Mouse (Mus musculus) hindbrain, embryonic 14.5 days (tissue): ENCODE results near the gene Ferd3l. TPM values are rescaled to one million over a fixed set of nuclear protein-coding genes. Genes with fewer than 3 reads are reported as not detected.

Experiments used
- ATAC-seq: fragments of 200-750 bp; cut with Nextera tagmentation; 2 replicates; pipeline ENCODE4 v1.8.0; 2017; ENCODE audit warnings: moderate number of reproducible peaks, mild to moderate bottlenecking, moderate TSS enrichment, moderate library complexity; ENCODE audit not compliant: low FRiP score
- DNase-seq: peaks from one replicate; pipeline ENCODE4 v3.0.0-alpha.2; 2015; ENCODE audit warnings: low spot score
- H3K27ac ChIP-seq: fragments of 300-500 bp; sonication (generic); 2 replicates; pipeline ENCODE4 v1.5.1; 2014; ENCODE audit warnings: mild to moderate bottlenecking, moderate library complexity
- H3K27me3 ChIP-seq: fragments of 300-500 bp; sonication (generic); 2 replicates; pipeline ENCODE4 v1.6.1; 2014; ENCODE audit warnings: mild to moderate bottlenecking, low read length, mixed read lengths; ENCODE audit not compliant: control insufficient read depth, insufficient read depth
- H3K36me3 ChIP-seq: fragments of 300-500 bp; sonication (generic); replicated peaks from 2 replicates; pipeline ENCODE4 v1.6.1; 2014; ENCODE audit not compliant: control insufficient read depth, insufficient read depth
- H3K4me1 ChIP-seq: fragments of 300-500 bp; sonication (generic); replicated peaks from 2 replicates; pipeline ENCODE4 v1.6.1; 2014; ENCODE audit warnings: antibody characterized with exemption, low read length, mixed read lengths; ENCODE audit not compliant: control insufficient read depth, insufficient read depth
- H3K4me2 ChIP-seq: fragments of 300-500 bp; sonication (generic); replicated peaks from 2 replicates; pipeline ENCODE4 v1.6.1; 2014; ENCODE audit warnings: mild to moderate bottlenecking, moderate library complexity
- H3K4me3 ChIP-seq: fragments of 300-500 bp; sonication (generic); replicated peaks from 2 replicates; pipeline ENCODE4 v1.5.1; 2014; ENCODE audit warnings: mild to moderate bottlenecking, low read length
- H3K9ac ChIP-seq: fragments of 300-500 bp; sonication (generic); 2 replicates; pipeline ENCODE4 v1.6.1; 2014
- H3K9me3 ChIP-seq: fragments of 300-500 bp; sonication (generic); 2 replicates; pipeline ENCODE4 v1.6.1; 2016; ENCODE audit warnings: low read length; ENCODE audit not compliant: control insufficient read depth
- WGBS: fragments of 180-500 bp; shearing (Covaris S2); extraction: QIAGEN DNeasy Blood & Tissue Kit; methylation state at CpG from one replicate; pipeline ENCODE4 v1.1.7; 2014; 5-methylcytosine and 5-hydroxymethylcytosine counted together
- polyA plus RNA-seq: library from polyadenylated mRNA; unstranded; fragments of >200 nt; fragmentation: Nextera tagmentation; extraction: Ambion mirVana; gene quantifications from 2 replicates; pipeline ENCODE4 v1.2.1, GENCODE M21; 2014

The Ferd3l gene
- polyA plus RNA-seq, 1 experiment from 2014 or later = 0.68 TPM

DNA sequence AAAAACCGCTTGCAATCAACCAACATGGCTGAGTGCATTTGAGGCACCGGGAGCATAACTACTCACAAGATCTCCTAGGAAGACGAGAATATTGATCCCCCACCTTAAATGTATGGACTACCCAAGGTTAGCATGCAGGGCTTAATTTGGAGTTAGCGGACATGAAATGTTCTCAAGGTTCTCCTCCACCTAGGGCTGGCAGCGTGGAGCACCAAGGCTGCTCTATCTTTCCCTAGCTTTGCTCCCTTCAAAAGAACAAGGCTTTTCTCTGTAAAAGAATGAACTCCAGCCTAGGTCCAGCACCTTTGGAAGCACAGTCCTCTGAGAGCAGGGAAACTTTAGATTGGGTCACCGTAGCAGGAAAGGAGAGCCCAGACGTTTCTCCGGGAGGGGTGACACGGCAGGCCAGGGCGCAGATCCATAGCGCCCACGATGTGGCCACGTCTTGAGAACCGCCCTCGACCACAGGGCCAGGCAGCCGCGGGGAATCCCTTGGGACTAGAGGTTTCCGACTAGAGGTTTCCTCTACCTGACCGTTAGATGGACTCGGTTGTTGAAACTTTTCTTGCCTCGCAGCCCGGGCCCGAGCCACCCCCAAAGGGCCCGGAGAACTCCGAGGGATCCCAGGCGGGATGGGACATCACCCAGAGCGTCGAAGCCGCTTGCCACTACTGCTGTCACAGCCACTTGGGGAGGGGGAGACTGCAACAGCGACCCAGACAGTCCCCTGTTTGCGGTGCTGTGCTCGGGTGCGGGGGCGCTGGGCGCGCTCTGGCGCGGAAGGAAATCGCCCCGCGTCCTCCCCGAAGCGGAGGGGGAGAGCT is 28.6 kb downstream of the Ferd3l start:
- under 1% methylated on average over 42 of the region's 43 CpGs for WGBS

DNA sequence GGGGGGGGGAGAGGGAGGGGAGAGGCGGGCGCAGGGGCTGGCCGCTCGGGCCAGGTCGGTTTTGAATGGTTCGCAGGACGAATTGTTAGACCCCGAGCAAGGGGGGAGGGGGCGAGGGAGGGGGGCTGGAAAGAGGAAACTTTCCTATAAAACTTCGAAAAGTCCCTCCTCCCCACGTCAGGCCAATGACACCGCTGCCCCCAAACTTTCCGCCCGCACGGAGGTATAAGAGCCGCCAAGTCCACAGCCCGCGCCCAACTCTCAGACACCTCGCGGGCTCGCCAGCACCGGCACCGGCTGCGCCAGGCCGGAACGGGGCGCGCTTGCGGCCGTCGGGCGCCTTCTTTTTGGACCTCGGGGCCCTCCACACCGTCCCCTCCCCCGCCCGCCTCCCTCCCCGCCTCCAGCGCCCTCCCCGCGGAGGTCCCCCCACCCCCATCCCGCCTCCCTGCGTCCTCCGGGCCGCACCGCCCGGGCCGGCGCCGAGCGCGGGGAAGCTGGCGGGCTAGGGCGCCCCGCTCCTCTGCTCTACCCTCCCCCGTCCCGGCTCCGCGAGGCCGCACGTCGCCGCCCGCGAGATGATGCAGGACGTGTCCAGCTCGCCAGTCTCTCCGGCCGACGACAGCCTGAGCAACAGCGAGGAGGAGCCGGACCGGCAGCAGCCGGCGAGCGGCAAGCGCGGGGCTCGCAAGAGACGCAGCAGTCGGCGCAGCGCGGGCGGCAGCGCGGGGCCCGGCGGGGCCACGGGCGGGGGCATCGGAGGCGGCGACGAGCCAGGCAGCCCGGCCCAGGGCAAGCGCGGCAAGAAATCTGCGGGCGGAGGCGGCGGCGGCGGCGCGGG is 29.4 kb downstream of the Ferd3l start, which contains the start of gene Twist1:
Twist1 (plus strand) TSS at position 272 of the 841 bp plus-strand sequence.
- H3K4me1 ChIP-seq = peaks cover 7% of the 10 kb centered on the region; the same call in 1 of the 2 replicates
- no peak within 1 kb of the TSS; the same call in 1 of the 2 replicates for H3K27ac ChIP-seq
- no peaks in the 10 kb centered on the region for H3K36me3 ChIP-seq
- peak within 1 kb of the TSS; percentile 47 for H3K9ac ChIP-seq
- peaks cover 89% of the 10 kb centered on the region for H3K27me3 ChIP-seq
- WGBS = under 1% methylated on average over 75 of the region's 105 CpGs
- peak within 1 kb of the TSS; percentile 64 for H3K4me2 ChIP-seq
- H3K4me3 ChIP-seq = peak within 1 kb of the TSS; percentile 42
- H3K9me3 ChIP-seq = no peaks in the 10 kb centered on the region
- ATAC-seq = peak; percentile 71
- peak; percentile 31 for DNase-seq

More for the DNA sequence above, 28.6 kb downstream of the Ferd3l start:
- Histone ChIP-seq H3K9ac (no peak overlapping the region), H3K4me3 (peak overlapping the region; percentile 42), H3K36me3 (no peaks in the 10 kb centered on the region), H3K27ac (no peak overlapping the region), H3K27me3 (peaks cover 84% of the 10 kb centered on the region), H3K9me3 (no peaks in the 10 kb centered on the region), H3K4me2 (peak overlapping the region; percentile 64), H3K4me1 (peaks cover 7% of the 10 kb centered on the region; the same call in 1 of the 2 replicates)
- ATAC-seq (no peak), DNase-seq (peak; percentile 43)

DNA sequence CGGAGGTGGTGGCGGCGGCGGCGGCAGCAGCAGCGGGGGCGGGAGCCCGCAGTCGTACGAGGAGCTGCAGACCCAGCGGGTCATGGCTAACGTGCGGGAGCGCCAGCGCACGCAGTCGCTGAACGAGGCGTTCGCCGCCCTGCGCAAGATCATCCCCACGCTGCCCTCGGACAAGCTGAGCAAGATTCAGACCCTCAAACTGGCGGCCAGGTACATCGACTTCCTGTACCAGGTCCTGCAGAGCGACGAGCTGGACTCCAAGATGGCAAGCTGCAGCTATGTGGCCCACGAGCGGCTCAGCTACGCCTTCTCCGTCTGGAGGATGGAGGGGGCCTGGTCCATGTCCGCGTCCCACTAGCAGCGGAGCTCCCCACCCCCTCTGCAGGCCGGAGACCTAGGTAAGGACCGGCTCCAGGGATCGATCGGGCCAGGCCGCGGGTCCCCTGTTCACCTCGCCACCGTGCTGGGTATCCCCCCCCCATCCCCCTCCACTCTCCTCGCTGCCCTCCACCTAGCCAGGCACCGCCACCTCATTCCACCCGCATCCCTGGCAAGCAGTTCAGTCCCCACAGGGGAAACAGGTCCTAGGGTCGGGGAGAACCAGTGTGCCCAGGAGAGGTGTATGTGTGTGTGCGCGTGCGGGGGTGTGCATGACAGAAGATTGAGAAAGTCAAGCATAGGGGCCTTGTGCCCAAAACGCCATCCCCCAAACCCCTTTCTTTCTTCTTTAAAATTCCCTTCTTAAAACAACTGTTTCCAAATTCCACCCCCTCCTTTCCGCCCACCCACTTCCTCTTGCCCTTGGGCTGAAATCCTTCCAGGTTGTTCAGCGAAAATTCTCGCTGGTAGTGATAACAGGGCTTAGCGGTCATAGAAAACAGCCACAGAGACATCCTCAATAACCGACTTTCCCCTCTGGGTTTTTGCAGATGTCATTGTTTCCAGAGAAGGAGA is 30.3 kb downstream of the Ferd3l start:
- peak; percentile 43 for DNase-seq
- H3K9me3 ChIP-seq = no peaks in the 10 kb centered on the region

DNA sequence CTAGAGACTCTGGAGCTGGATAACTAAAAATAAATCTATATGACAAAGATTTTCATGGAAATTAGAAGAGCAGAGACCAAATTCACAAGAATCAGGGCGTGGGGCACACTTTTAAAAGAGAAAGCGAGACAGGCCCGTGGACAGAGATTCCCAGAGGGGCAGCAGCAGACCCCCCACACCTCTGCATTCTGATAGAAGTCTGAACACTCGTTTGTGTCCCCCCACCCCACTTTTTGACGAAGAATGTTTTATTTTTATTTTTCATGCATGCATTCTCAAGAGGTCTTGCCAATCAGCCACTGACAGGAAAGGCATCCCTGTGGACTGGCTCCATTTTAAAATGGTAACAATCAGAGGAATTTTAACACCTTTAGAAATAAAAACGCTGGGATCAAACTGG is 31.0 kb downstream of the Ferd3l start:
- no peaks in the 10 kb centered on the region for H3K9me3 ChIP-seq
- H3K27ac ChIP-seq = no peak overlapping the region
- no peaks in the 10 kb centered on the region for H3K36me3 ChIP-seq
- WGBS = 1% methylated on average over 6 of the region's 6 CpGs
- H3K27me3 ChIP-seq = peaks cover 88% of the 10 kb centered on the region
- ATAC-seq (no peak), DNase-seq (no peak)
- peak overlapping the region; percentile 64; the same call in 1 of the 2 replicates for H3K4me2 ChIP-seq
- no peak overlapping the region for H3K9ac ChIP-seq
- H3K4me3 ChIP-seq = peak overlapping the region; percentile 42
- peaks cover 7% of the 10 kb centered on the region; the same call in 1 of the 2 replicates for H3K4me1 ChIP-seq

More for the DNA sequence above, 30.3 kb downstream of the Ferd3l start:
- H3K4me2 ChIP-seq = peak overlapping the region; percentile 64
- H3K4me3 ChIP-seq = peak overlapping the region; percentile 42
- WGBS = under 1% methylated on average over 45 of the region's 56 CpGs
- ATAC-seq = peak; percentile 54
- peaks cover 87% of the 10 kb centered on the region for H3K27me3 ChIP-seq
- H3K36me3 ChIP-seq = no peaks in the 10 kb centered on the region
- no peak overlapping the region; the same call in 1 of the 2 replicates for H3K27ac ChIP-seq
- peak overlapping the region; percentile 47 for H3K9ac ChIP-seq
- peaks cover 7% of the 10 kb centered on the region; the same call in 1 of the 2 replicates for H3K4me1 ChIP-seq

DNA sequence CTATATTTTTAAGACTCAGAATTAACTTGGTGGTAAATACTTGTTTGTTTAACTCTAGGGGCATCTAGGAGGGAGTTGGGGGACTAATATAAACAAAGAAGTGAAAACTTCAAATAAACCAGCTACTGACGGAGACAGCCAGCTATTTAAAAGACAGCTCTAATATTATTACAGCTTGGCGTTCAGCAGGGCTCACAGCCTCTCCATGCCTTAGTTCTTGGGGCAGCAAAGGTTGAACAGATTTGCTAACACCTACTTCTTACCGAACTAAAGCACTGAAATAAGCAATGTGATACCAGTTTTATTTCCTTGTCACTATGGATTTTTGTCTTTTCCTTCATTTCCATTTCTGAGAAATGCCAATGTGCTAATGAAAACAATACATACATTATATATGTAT is 31.6 kb downstream of the Ferd3l start:
- DNase-seq = peak; percentile 40
- Histone ChIP-seq H3K27me3 (peaks cover 88% of the 10 kb centered on the region), H3K9me3 (no peaks in the 10 kb centered on the region), H3K36me3 (no peaks in the 10 kb centered on the region), H3K27ac (no peak overlapping the region), H3K4me1 (peaks cover 7% of the 10 kb centered on the region; the same call in 1 of the 2 replicates), H3K9ac (no peak overlapping the region), H3K4me3 (no peak overlapping the region; the same call in 1 of the 2 replicates), H3K4me2 (no peak overlapping the region)
- ATAC-seq = no peak
- WGBS = 4% methylated on average over 3 of the region's 3 CpGs

DNA sequence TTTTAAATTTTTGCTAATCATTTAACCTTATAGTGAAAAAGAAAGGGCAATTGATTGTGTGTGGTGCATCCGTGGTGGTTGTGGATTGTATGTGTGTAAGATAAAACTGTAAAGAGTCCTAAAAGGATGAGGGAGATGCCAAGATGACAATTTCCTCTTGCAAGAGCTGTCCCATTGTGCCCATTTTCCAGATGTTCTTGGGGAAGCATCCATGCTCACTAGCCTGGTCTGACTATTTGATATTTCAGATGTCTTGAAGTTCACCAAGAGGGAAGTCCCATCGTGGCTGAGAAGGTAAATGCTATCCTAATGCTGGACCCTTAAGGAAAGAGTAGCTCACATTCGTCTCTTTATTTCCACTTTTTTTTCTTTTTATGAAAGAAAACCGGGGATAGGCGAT is 32.8 kb downstream of the Ferd3l start:
- Histone ChIP-seq H3K9ac (no peak overlapping the region), H3K4me3 (no peak overlapping the region), H3K4me1 (peaks cover 7% of the 10 kb centered on the region; the same call in 1 of the 2 replicates), H3K4me2 (no peak overlapping the region), H3K36me3 (no peaks in the 10 kb centered on the region), H3K27ac (no peak overlapping the region), H3K9me3 (no peaks in the 10 kb centered on the region), H3K27me3 (peaks cover 89% of the 10 kb centered on the region)
- 12% methylated on average over 5 of the region's 5 CpGs for WGBS
- no peak for DNase-seq
- ATAC-seq = no peak

DNA sequence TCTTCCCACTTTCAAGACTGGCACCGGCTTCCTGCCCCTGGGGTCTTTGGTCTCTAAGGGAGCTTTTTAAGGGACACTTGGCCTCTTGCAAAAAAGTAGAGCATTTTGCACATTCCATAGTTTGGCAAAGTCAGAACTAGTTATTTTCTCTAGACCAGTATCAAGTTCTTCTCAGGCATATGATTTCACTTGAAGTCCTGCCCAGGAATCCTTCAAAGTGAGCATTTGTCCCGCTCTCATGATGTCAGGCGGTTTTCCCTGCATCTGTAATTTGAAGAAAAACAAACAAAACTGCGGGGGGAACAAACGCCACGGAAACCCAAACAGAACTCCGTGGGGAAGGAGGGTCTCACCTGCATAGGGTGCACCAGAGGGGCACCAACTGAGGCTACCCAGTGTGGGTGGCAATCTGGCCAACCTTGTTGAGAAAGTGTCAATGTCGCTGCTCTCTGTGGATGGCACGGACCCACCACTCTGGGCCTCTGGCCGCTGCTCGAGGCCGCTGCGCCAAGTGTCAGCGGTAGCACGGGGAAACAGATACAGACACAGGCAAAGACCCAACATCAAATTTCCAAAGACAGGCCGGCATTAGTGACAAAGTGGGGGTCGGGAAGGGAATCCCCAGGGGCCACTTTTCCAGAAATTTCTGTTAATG is 34.0 kb downstream of the Ferd3l start:
- Histone ChIP-seq H3K9ac (no peak overlapping the region), H3K4me2 (no peak overlapping the region), H3K27me3 (peaks cover 85% of the 10 kb centered on the region), H3K4me1 (peaks cover 5% of the 10 kb centered on the region; the same call in 1 of the 2 replicates), H3K36me3 (no peaks in the 10 kb centered on the region), H3K27ac (no peak overlapping the region), H3K9me3 (no peaks in the 10 kb centered on the region), H3K4me3 (no peak overlapping the region)
- no peak for ATAC-seq
- under 1% methylated on average over 17 of the region's 17 CpGs for WGBS
- DNase-seq = no peak

DNA sequence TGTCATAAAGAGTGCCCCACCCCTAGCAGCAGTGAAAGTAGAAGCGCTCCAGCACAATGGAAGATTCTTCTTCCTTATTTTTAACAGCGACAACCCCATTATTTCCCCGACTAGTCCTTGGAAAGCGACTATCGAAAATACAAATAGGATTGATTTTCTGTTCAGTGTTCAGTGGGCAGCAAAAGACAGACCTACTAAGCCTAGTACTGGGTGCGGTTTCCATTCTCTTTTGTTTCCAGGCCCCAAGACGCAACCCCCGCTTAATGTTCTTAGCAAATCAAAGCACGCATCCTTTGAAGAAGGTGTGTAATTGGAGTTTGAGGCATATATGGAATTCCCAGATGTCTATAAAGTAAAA is 34.5 kb downstream of the Ferd3l start:
- WGBS = 6% methylated on average over 9 of the region's 9 CpGs
- H3K4me1 ChIP-seq = peaks cover 2% of the 10 kb centered on the region; the same call in 1 of the 2 replicates
- no peak overlapping the region for H3K9ac ChIP-seq
- H3K4me2 ChIP-seq = no peak overlapping the region
- no peaks in the 10 kb centered on the region for H3K9me3 ChIP-seq
- no peaks in the 10 kb centered on the region for H3K36me3 ChIP-seq
- H3K4me3 ChIP-seq = no peak overlapping the region
- H3K27ac ChIP-seq = no peak overlapping the region
- DNase-seq (no peak), ATAC-seq (no peak)
- peaks cover 85% of the 10 kb centered on the region for H3K27me3 ChIP-seq
